Mouse (Mus musculus) adrenal gland, postnatal 4 days (tissue): ENCODE measurements around the gene Abcc3. TPM values are rescaled to one million over a fixed set of nuclear protein-coding genes. Genes with fewer than 3 reads are reported as not detected.

Experiments
- DNase-seq, 2 experiments: peaks; one replicate each; pipeline ENCODE4 v3.0.0; 2021 to 2022; ENCODE audit warnings: low spot score in 2 of 2, mixed read lengths in 2 of 2
- total RNA-seq, 2 experiments: library from RNA; stranded (reverse); gene quantifications; 2 replicates each; pipeline ENCODE4 v1.2.3; 2021

Abcc3 gene
- total RNA-seq, 2 experiments from 2014 or later, result 7.9 to 11.7 TPM

- DNase-seq, result peak; percentile 92 to 93
Measured at GRCm38 (mm10) chr11:94327693-94328643, 64.8 kb downstream of the Abcc3 start, which contains the start of gene Ankrd40. Gene Ankrd40, plus strand, starts transcription at chr11:94328001.

DNA sequence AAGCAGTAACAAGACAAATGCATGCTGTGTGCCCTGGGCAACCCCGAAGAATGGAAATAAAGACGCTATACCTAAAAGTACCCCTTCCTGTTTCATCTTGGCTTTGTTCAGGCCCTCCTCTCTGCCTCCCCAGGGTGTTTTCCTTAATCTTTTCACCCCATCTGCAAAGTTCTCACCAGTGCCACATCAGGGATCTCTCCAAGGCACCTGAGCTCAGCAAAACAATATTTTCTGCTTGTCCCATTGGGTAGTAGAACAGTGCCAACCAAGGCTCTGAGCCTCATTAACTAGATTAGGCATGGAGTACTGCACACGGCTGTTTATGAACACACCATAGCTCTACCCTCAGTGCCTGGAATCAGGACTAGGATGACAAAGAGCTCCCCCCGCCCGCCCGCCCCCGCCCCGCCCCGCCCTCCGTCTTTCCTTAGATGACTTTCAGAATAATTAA, 65.8 kb downstream of the Abcc3 start:
- DNase-seq, result no peak

- no peak for DNase-seq
Measured at GRCm38 (mm10) chr11:94324618-94325017, 68.2 kb downstream of the Abcc3 start.

DNA sequence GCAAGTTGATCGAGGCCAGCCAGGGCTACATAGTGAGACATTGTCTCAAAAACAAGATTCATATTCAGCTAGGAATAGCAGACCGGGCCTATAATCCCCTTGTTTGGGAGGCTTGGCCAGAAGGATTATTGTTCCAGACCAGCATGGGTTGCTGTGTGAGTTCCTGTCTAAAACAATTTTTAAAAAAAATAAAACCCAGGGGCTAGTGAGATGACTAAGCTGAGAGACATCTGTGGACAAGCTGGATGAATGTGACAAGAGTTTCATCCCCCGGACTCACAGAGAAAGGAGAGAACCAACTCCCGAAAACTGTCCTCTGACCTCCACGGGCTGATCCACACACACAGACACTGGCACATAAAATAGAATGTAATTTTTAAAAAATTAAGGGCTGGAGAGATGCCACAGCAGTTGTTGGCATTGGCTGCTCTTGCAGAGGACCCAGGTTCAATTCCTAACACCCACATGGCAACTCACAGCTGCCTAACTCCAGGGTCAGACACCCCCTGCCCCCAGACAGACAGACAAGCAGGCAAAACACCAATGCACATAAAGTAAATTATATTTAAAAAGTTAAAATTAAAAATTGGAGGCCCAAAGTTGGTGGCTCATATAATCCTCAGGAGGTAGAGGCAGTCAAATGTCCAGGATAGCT, 69.4 kb downstream of the Abcc3 start:
- DNase-seq, result no peak

DNA sequence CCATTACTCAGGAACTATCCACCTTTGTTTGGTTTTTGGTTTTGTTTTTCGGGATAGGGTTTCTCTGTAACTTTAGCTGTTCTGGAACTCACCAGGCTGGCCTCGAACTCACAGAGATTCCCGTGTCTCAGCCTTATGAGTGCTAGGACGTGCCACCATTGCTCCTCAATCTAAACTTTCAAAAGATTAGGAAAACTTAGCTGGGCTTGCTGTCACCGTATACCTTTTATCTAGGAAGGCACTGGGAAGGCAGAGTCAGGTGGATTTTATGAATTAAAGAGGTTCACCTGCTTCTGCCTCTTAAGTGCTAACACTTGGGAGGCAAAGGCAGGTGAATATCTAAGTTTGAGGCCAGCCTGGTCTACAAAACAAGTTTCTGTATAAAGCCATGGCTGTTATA, 70.2 kb downstream of the Abcc3 start:
- no peak for DNase-seq

DNA sequence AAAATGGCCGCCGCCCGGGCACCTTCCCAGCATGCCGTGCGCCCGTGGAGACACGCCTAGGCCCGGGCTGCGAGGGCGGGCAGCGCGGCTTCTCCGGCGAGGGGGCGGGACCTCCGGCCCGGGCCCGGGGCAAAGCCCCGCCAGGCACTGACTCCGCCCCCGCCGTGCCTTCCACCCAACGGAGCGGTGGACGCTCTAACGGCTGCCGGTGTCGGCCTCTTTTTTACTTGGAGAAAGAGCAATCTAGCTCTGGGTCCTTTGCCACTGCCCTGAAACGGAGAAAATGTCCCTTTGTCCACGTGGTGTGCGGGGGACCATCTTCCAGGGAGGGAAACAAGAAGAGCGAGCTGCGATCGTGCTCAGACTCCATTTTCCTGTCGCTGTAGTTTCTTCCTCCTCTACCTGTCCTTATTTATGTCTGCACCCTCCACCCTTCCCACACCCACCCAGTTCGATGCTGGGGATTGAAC, 70.8 kb downstream of the Abcc3 start, which contains the start of gene Luc7l3:
Luc7l3 (minus strand) TSS at position 58 of the 470 bp plus-strand sequence.
- DNase-seq, result peak; percentile 86 to 90

- peak in 1 of 2 experiments; percentile 34 for DNase-seq
Measured at GRCm38 (mm10) chr11:94320969-94321930, 71.5 kb downstream of the Abcc3 start.

GRCm38 (mm10) chr11:94318056-94318455, 74.7 kb downstream of the Abcc3 start:
- no peak for DNase-seq

DNA sequence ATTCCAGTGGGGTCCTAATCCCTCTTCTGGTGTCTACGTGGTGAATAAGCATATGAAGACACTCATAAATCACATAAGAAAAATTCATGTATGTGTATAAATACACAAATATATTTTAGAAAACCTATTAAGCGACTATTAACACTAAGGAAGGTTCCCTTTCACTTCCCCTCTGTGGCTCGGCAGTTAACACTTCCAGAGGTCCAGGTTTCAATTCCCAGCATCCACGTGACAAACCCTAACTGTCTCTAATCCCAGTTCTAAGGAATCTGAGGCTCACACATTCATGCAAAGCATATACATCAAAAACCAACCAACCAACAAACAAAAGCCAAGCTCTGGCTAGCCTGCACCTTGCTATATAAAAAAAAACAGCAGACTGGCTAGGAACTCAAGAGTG, 75.3 kb downstream of the Abcc3 start:
- DNase-seq, result no peak

DNA sequence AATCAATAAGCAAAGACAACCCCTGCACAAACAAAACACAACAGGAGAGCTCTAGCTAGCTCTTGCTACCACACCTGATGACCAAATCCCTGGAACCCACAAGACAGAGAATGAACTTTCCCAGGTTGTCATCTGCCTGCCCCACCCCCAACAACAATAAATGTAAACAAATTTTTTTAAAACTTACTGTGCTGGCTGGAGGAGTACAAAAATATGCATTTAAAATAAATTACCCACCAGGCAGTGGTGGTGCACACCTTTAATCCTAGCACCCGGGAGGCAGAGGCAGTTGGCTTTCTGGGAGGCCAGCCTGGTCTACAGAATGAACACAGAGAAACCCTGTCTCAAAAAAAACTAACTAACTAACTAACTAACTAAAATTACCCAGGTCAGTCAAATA, 75.8 kb downstream of the Abcc3 start:
- no peak for DNase-seq

GRCm38 (mm10) chr11:94316528-94316927, 76.3 kb downstream of the Abcc3 start:
- DNase-seq, result no peak

GRCm38 (mm10) chr11:94315308-94315707, 77.5 kb downstream of the Abcc3 start:
- DNase-seq, result no peak

DNA sequence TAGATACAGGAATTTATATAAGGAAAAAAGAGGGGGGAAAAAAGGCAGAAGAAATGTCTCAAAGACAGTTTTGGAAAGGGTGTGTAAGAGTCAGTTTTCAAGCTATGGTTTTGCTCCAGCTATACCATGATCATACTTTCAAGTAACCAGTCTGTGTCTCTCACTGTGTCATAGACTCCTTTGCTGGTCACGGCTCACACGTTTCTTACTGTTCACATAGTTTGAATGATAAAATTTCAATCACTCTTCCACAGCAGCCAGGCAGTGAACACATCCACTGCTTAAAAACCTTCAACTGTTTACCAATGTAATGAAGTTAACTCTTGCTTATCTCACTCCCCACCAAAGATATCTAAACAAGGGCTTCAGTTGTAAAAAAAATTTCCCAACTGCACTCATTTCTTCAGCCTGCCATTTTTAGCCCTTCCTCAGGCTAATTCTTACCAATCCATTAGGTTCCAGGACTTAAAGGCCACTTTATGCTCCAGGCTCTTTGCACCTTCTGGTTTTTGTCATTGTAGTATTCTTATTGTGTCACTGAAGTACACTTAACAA, 78.6 kb downstream of the Abcc3 start:
- DNase-seq, result no peak

DNA sequence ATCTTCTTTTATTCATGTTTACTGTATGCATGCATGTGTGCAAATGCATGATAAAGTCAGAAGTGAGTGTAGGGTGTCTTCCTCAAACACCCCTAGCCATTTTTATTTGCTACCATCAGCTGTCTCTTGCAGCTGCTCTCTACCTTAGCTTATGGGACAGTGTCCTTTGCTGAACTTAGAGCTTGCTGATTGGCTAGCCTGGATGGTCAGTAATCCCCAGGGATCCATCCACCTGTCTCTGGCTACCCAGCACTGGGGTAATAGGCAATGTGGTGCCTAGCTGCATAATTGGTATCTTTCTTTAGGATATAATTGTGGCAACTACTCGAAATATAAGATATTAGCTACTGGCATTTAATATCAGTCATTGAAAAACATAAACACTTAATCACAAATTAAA, 80.1 kb downstream of the Abcc3 start:
- DNase-seq, result no peak

DNA sequence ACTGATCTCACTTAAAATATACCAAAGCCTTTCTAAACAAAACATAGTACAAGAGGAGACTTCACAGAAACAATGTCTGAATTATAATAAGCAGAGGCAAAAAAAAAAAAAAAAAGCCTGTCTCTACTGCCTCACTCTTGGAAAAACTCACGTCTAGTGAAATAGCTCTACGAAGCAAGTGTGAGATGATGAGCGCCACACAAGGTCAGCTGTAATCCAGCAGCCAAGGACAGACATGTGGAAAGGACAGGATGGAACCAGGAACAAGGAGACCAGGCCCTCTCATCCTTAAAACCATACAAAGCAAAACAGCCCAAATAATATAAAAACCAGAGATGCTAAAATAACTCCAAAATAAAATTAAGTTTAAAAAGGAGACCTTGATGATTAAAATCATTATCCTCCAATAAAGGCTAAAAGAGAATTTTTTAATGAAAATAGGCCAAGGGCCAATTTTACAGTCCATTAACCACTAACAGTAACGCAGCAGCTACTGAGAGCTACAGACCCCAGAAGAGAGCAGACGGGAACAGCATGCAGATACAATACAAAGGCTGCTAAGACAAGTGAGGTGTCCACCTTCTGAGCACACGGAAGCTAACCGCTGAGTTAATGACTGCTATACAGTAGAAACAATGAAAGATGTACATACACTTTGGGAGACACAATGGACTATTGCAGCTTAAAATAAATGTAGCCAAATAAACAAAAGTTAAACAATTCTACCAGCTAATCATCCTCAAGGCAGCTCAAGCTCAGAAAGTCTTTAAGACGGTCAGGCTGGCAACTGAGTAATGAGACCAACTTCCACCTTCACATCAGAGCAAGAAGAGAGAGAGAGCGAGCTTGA, 97.6 kb downstream of the Abcc3 start:
- DNase-seq, result no peak
